Mouse (Mus musculus): ENCODE measurements around the gene Lmcd1.

Lmcd1 gene

GRCm38 (mm10) chr6:112288271-112288670 is 14.7 kb downstream of the Lmcd1 start:
- 82% methylated on average over 3 of the region's 3 CpGs for WGBS

DNA sequence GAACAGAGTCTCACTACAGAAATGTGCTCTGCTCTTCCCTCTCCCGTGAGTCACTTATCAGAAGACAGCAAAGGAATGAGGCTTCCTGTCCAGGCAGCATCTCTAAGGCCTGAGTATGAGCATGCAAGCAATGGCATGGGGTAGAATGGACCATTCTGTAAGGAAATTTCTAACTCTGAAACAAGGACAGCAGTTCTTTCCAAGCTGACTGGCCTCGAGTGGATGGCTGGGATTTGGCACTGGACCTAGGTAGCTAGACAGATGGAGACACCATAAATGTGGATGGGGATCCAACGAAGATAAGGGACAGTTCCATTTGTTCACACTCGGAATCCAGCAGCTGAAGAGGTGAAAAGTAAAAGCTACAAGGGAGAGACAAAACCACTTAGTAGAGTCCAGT is 17.6 kb downstream of the Lmcd1 start:
- 65% methylated on average over 4 of the region's 4 CpGs for WGBS

DNA sequence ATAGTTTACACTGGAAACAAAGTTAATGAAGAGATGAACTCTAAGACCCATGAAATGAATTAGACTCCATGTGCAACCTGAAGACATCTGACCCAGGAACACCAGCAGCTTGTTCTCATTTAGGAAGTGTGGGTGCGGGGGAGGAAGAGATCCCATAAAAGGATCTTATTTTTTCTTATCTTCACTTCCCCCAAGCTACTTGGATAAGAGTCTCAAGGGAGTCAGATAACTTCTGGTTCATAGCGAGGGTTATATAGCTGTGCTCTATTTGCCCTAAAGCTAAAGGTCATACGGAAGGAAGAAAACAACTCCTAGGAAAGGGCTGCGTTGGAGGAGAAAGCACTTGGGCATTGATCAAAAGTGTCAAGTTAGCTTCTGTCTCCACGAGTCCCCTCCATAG is 19.8 kb downstream of the Lmcd1 start:
- 71% methylated on average over 5 of the region's 5 CpGs for WGBS

DNA sequence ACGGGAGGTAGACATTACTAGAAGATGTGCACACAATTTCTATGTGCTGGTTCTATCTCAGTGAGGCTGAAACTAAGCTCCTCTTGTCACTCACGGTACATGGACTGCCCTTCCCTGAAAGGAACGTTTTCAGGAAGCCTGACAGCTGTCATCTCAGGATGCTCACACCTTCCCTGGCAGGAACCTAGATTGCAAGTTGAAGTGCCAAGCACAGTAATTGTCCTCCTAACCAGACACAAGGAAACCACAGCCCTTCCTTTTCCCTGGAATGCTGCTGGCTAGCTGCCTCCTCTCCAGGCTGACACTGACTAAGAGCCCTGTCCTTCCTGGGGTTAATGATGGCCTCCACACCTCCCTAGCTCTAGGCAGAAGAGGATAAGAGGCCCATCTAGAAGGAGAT is 21.7 kb downstream of the Lmcd1 start:
- WGBS = 71% methylated on average over 3 of the region's 3 CpGs

- WGBS = 85% methylated on average over 7 of the region's 7 CpGs
These were observed 26.6 kb downstream of the Lmcd1 start for GRCm38 (mm10) chr6:112300146-112300545.

- WGBS = 88% methylated on average over 1 of the region's 1 CpGs
These were observed 27.1 kb downstream of the Lmcd1 start for GRCm38 (mm10) chr6:112300633-112301032.

DNA sequence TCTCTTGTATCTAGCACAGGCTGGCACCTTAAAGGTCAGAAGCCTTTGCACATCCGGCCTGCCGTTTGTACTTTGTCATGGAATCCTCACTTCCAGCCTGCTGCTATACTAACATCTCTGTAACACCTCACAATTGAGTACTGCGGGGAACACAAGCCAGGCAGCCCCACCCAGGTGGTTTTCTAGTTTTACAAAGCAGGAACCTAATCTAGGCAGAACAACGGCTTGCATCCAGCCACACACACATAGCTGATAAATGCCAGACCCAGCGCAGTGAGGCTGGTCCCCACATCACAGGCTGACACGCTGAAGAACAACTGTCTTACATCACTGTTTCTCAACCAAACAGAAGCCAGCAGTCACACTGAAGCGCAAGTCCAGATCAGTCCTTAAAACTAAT is 28.7 kb downstream of the Lmcd1 start:
- WGBS = 83% methylated on average over 7 of the region's 7 CpGs

- 90% methylated on average over 9 of the region's 9 CpGs for WGBS
These were observed 29.3 kb downstream of the Lmcd1 start for GRCm38 (mm10) chr6:112302814-112303383.

GRCm38 (mm10) chr6:112304751-112305150 is 31.2 kb downstream of the Lmcd1 start:
- WGBS = 44% methylated on average over 8 of the region's 8 CpGs

GRCm38 (mm10) chr6:112309330-112309938 is 35.9 kb downstream of the Lmcd1 start:
- WGBS = 83% methylated on average over 6 of the region's 6 CpGs

GRCm38 (mm10) chr6:112311385-112311784 is 37.8 kb downstream of the Lmcd1 start:
- WGBS = 53% methylated on average over 4 of the region's 4 CpGs

- WGBS = 92% methylated on average over 4 of the region's 4 CpGs
These were observed 45.9 kb downstream of the Lmcd1 start for GRCm38 (mm10) chr6:112319449-112319848.

DNA sequence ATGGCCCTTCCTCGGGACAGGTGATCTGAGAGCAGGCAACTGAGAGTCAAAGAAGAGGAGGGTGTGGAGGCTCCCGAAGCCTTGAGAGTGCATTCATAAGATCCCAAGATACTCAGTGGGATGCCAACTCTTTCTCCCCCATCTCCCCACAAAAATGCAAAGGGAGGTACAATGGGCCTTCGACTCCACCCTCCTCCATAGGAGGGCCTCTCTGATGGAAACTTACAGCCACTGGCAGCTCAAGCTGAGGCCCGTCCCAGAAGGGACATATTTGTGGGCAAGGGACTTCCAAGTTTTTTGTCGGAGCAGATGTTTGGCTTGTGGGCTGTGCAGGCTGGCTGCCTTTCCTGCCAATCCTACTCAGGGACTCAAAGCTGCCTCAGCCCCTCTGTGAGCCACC is 47.1 kb downstream of the Lmcd1 start:
- WGBS = 55% methylated on average over 5 of the region's 5 CpGs

DNA sequence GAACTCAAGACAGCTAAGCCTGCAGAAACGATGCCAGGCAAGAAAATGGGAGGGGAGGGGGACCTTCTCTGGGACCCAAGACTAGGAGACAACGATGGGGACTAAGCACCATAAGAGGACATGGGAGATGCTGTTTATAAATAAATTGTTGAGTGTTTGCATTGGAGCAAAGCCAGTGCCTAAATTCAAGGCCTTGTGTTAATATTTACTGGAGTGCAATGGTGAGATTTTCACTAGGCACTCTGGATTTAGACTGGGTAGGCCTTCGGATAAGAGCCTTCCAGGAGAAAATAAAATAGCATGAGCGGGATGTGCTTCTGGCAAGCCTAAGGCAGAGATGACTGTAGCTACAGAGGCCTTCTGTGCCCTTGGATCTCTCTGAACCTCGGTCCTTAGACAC is 49.4 kb downstream of the Lmcd1 start:
- 85% methylated on average over 5 of the region's 5 CpGs for WGBS

DNA sequence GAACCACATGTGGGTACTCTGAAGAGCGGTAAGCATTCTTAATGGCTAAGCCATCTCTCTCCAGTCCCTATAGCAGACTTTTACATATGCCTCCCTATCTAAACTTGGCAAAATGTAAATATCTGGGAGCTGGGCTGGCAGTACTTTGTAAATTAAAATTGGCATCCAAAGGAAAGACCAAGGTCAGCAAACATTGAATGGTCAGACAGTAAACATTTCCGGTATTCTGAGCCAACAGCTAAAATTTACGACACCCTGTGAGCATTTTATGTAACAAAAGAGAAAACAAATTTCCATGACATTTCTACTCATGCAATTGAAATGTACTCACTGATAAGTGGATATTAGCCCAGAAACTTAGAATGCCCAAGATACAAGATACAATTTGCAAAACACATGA is 51.7 kb downstream of the Lmcd1 start:
- whole genome bisulfite sequencing = 94% methylated on average over 3 of the region's 3 CpGs

- WGBS = 91% methylated on average over 5 of the region's 5 CpGs
These were observed 54.2 kb downstream of the Lmcd1 start for GRCm38 (mm10) chr6:112327793-112328192.

DNA sequence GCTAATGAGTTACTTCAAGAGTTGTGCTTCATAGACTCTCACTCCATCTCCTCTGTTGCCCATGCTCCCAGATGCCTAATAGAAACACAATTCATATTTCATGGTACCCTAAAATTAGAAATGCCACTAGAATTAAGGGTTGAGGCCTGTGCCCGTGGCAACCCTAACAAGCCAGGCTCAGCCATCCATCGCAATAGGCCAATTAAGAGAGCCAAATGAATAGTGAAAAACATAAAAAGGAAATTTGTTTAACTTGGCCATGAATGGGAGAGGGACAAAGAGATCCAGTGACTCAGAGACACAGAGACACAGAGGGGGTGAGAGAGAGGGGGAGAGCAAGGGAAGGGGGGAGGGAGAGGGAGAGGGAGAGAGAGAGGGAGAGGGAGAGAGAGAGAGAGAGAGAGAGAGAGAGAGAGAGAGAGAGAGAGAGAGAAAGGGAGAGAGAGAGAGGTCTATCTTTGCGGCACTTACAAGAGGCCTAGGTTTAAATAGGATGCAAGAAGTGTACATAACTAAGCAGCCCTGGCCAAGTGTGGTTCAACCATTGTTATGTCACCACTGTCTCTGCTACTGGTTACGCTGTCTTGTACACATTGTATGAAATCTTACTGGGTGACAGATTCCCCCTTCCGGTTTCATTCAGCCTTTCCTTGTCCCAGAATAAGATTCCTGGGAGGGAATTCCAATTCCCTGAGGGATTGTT is 57.1 kb downstream of the Lmcd1 start:
- WGBS = 73% methylated on average over 5 of the region's 5 CpGs

GRCm38 (mm10) chr6:112331223-112331598 is 57.7 kb downstream of the Lmcd1 start:
- 81% methylated on average over 6 of the region's 6 CpGs for WGBS

GRCm38 (mm10) chr6:112333930-112334329 is 60.4 kb downstream of the Lmcd1 start:
- WGBS = 80% methylated on average over 5 of the region's 5 CpGs

- 50% methylated on average over 6 of the region's 6 CpGs for WGBS
These were observed 64.1 kb downstream of the Lmcd1 start for GRCm38 (mm10) chr6:112337667-112338066.

GRCm38 (mm10) chr6:112339016-112339415 is 65.5 kb downstream of the Lmcd1 start:
- 78% methylated on average over 4 of the region's 4 CpGs for WGBS

GRCm38 (mm10) chr6:112350452-112350851 is 76.9 kb downstream of the Lmcd1 start:
- WGBS = 95% methylated on average over 4 of the region's 4 CpGs

- WGBS = 89% methylated on average over 1 of the region's 1 CpGs
These were observed 85.8 kb downstream of the Lmcd1 start for GRCm38 (mm10) chr6:112359341-112359740.
